Mouse (Mus musculus) lung, adult 2 months (tissue): ENCODE measurements around the gene Tmtc4.

Experiments
- CTCF ChIP-seq: fragments of 200-500 bp; IDR thresholded peaks from 2 replicates; pipeline ENCODE4 v1.5.1; 2011; ENCODE audit warnings: mild to moderate bottlenecking, low read length, control low read depth; ENCODE audit not compliant: insufficient read depth
- POLR2A ChIP-seq: fragments of 200-500 bp; IDR thresholded peaks from 2 replicates; pipeline ENCODE4 v1.6.1; 2011; ENCODE audit warnings: low read depth, mild to moderate bottlenecking, control low read depth, low read length, borderline replicate concordance; ENCODE audit errors: extremely low read depth

DNA sequence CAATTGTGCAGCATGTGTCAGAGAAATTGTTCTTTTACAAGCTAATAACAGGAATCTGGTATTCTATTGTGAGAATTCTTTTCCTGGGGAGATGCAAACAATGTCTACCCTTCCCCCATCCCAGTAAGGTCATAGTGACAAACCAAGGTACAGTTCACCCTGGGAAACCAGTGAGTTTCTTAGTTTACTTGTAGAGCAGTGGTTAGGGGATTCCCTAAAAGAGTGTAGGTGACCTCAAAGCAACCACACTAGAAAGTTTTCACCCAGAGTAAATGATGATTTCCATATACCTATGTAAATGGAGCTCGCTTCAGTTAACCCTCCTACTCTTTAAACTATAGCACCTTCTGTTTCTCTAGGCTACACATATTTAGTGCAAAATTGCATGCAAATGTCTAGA lies 13.6 kb upstream of the Tmtc4 start:
- no peak for TF ChIP-seq CTCF
- no peak for TF ChIP-seq POLR2A
